Mouse (Mus musculus) C2C12 (cell line): Measurements from ENCODE around the gene Cdh5. TPM values are rescaled to one million over a fixed set of nuclear protein-coding genes. Genes with fewer than 3 reads are reported as not detected.
"Not testable (repeated sequence)": the region's sequence is repeated elsewhere in the genome, so short reads cannot be mapped to it uniquely, and the experiment has no call there.

Experiments
- H3K27me3 ChIP-seq: one replicate; pipeline ENCODE4 v1.6.1; 2011; ENCODE audit not compliant: control insufficient read depth, insufficient read depth, insufficient read length
- H3K36me3 ChIP-seq: one replicate; pipeline ENCODE4 v1.6.1; 2011; ENCODE audit not compliant: control insufficient read depth, insufficient read depth
- H3K4me3 ChIP-seq: one replicate; pipeline ENCODE4 v1.5.1; 2011; ENCODE audit warnings: mild to moderate bottlenecking, control low read depth; ENCODE audit not compliant: poor library complexity, insufficient read depth, severe bottlenecking
- H3K79me2 ChIP-seq: one replicate; pipeline ENCODE4 v1.6.1; 2011; ENCODE audit not compliant: control insufficient read depth, insufficient read depth
- H3K79me3 ChIP-seq: one replicate; pipeline ENCODE4 v1.6.1; 2011; ENCODE audit warnings: low read depth, control low read depth
- H3ac ChIP-seq: one replicate; pipeline ENCODE3; 2011; ENCODE audit warnings: low read depth; ENCODE audit not compliant: control insufficient read depth, insufficient read length
- CEBPB ChIP-seq: IDR thresholded peaks from one replicate; pipeline ENCODE4 v1.6.1; 2011; ENCODE audit warnings: low read depth, mild to moderate bottlenecking, control low read depth, moderate library complexity
- CTCF ChIP-seq: IDR thresholded peaks from one replicate; pipeline ENCODE4 v1.5.1; 2011; ENCODE audit not compliant: control insufficient read depth, insufficient read depth, insufficient read length
- FOSL1 ChIP-seq: IDR thresholded peaks from one replicate; pipeline ENCODE4 v1.8.0; 2011; ENCODE audit warnings: mild to moderate bottlenecking, low read length; ENCODE audit not compliant: poor library complexity, insufficient read depth, severe bottlenecking
- MAX ChIP-seq: IDR thresholded peaks from one replicate; pipeline ENCODE4 v1.6.1; 2011; ENCODE audit warnings: mild to moderate bottlenecking, control low read depth
- MYOD1 ChIP-seq: IDR thresholded peaks from one replicate; pipeline ENCODE4 v1.6.1; 2011; ENCODE audit warnings: low read depth; ENCODE audit not compliant: control insufficient read depth, insufficient read length
- MYOG ChIP-seq: IDR thresholded peaks from one replicate; pipeline ENCODE4 v1.6.1; 2011; ENCODE audit not compliant: control insufficient read depth, insufficient read length; ENCODE audit errors: extremely low read depth
- USF1 ChIP-seq: IDR thresholded peaks from one replicate; pipeline ENCODE4 v1.6.1; 2011; ENCODE audit warnings: low read depth, mild to moderate bottlenecking, control low read depth, moderate library complexity
- polyA plus RNA-seq: library from polyadenylated mRNA; unstranded; fragments of >200 nt; fragmentation: generic; extraction: Trizol; gene quantifications from one replicate; pipeline ENCODE4 v1.2.1, GENCODE M21; 2012; ENCODE audit warnings: missing spikeins

The Cdh5 gene
- polyA plus RNA-seq, 1 experiment: 0.04 TPM

- H3K79me2 ChIP-seq: no peaks in the 10 kb centered on the region
- no peaks in the 10 kb centered on the region for H3K36me3 ChIP-seq
- no peak overlapping the region for H3ac ChIP-seq
- H3K27me3 ChIP-seq: no peaks in the 10 kb centered on the region
- TF ChIP-seq FOSL1: no peak
- no peak for TF ChIP-seq CTCF
- TF ChIP-seq MYOG: no peak
- no peak for TF ChIP-seq MAX
- no peak for TF ChIP-seq MYOD1
- TF ChIP-seq USF1: no peak
- TF ChIP-seq CEBPB: no peak
- H3K79me3 ChIP-seq: no peaks in the 10 kb centered on the region
- H3K4me3 ChIP-seq: no peak overlapping the region
Measured at GRCm38 (mm10) chr8:104088881-104089280, 12.5 kb upstream of the Cdh5 start.

GRCm38 (mm10) chr8:104090993-104091900 lies 10.2 kb upstream of the Cdh5 start:
- not testable (repeated sequence) for H3K79me2 ChIP-seq, H3K27me3 ChIP-seq, H3K79me3 ChIP-seq, H3ac ChIP-seq, H3K36me3 ChIP-seq, H3K4me3 ChIP-seq

GRCm38 (mm10) chr8:104093336-104093735 lies 8.1 kb upstream of the Cdh5 start:
- no peak for TF ChIP-seq USF1
- no peak for TF ChIP-seq CEBPB
- no peak overlapping the region for H3ac ChIP-seq
- H3K36me3 ChIP-seq: no peaks in the 10 kb centered on the region
- H3K79me3 ChIP-seq: no peaks in the 10 kb centered on the region
- no peaks in the 10 kb centered on the region for H3K79me2 ChIP-seq
- H3K27me3 ChIP-seq: no peaks in the 10 kb centered on the region
- H3K4me3 ChIP-seq: no peak overlapping the region

- H3K36me3 ChIP-seq: no peaks in the 10 kb centered on the region
- H3K27me3 ChIP-seq: no peaks in the 10 kb centered on the region
- no peaks in the 10 kb centered on the region for H3K79me2 ChIP-seq
- H3K4me3 ChIP-seq: no peak overlapping the region
- H3K79me3 ChIP-seq: no peaks in the 10 kb centered on the region
- H3ac ChIP-seq: no peak overlapping the region
- TF ChIP-seq MAX (no peak), CTCF (no peak), MYOD1 (no peak), CEBPB (no peak), FOSL1 (no peak), USF1 (no peak), MYOG (no peak)
Measured at GRCm38 (mm10) chr8:104095595-104095994, 5.8 kb upstream of the Cdh5 start.

GRCm38 (mm10) chr8:104096644-104097043 lies 4.8 kb upstream of the Cdh5 start:
- no peak for TF ChIP-seq CTCF
- Histone ChIP-seq H3K79me3 (no peaks in the 10 kb centered on the region), H3ac (no peak overlapping the region), H3K4me3 (no peak overlapping the region), H3K79me2 (no peaks in the 10 kb centered on the region), H3K36me3 (no peaks in the 10 kb centered on the region), H3K27me3 (no peaks in the 10 kb centered on the region)

- no peak overlapping the region for H3K4me3 ChIP-seq
- H3K27me3 ChIP-seq: no peaks in the 10 kb centered on the region
- H3K79me2 ChIP-seq: no peaks in the 10 kb centered on the region
- H3K79me3 ChIP-seq: no peaks in the 10 kb centered on the region
- H3K36me3 ChIP-seq: no peaks in the 10 kb centered on the region
- TF ChIP-seq USF1: no peak
- no peak for TF ChIP-seq MAX
- TF ChIP-seq CTCF: no peak
- no peak for TF ChIP-seq FOSL1
- no peak overlapping the region for H3ac ChIP-seq
Measured at GRCm38 (mm10) chr8:104098671-104099346, 2.6 kb upstream of the Cdh5 start.
